Mouse (Mus musculus): ENCODE results near the gene Eefsec. TPM values are rescaled to one million over a fixed set of nuclear protein-coding genes. Genes with fewer than 3 reads are reported as not detected.

The Eefsec gene
- polyA plus RNA-seq, 1 experiment, result 1.4 TPM

GRCm38 (mm10) chr6:88361096-88361495 lies 85.2 kb downstream of the Eefsec start:
- H3K36me3 ChIP-seq (ENCODE audit: control insufficient read depth), result peaks cover 5% of the 10 kb centered on the region

GRCm38 (mm10) chr6:88358210-88358609 lies 88.1 kb downstream of the Eefsec start:
- Histone ChIP-seq H3K4me1 (ENCODE audit: control insufficient read depth) (no peaks in the 10 kb centered on the region), H3K4me3 (replicated peaks) (no peak overlapping the region), H3K27me3 (ENCODE audit: control insufficient read depth) (no peaks in the 10 kb centered on the region), H3K9me3 (ENCODE audit: control insufficient read depth, low read length) (no peaks in the 10 kb centered on the region), H3K36me3 (ENCODE audit: control insufficient read depth) (peaks cover 18% of the 10 kb centered on the region)
- no peak for TF ChIP-seq TAL1 (IDR thresholded peaks at IDR 0.05; ENCODE audit: low read length)
- no peak for TF ChIP-seq GATA1 (IDR thresholded peaks at IDR 0.05; ENCODE audit: low read length)

More at GRCm38 (mm10) chr6:88361096-88361495, 85.2 kb downstream of the Eefsec start:
- Histone ChIP-seq H3K4me1 (ENCODE audit: control insufficient read depth) (no peaks in the 10 kb centered on the region), H3K9me3 (ENCODE audit: control insufficient read depth, low read length) (no peaks in the 10 kb centered on the region), H3K4me3 (replicated peaks) (no peak overlapping the region), H3K27me3 (ENCODE audit: control insufficient read depth) (no peaks in the 10 kb centered on the region)
- no peak for TF ChIP-seq TAL1 (IDR thresholded peaks at IDR 0.05; ENCODE audit: low read length)
- TF ChIP-seq GATA1 (IDR thresholded peaks at IDR 0.05; ENCODE audit: low read length), result no peak

- TF ChIP-seq TAL1 (IDR thresholded peaks at IDR 0.05; ENCODE audit: low read length) (no peak), GATA1 (IDR thresholded peaks at IDR 0.05; ENCODE audit: low read length) (no peak)
- no peaks in the 10 kb centered on the region for H3K27me3 ChIP-seq (ENCODE audit: control insufficient read depth)
- H3K4me1 ChIP-seq (ENCODE audit: control insufficient read depth), result no peaks in the 10 kb centered on the region
- H3K4me3 ChIP-seq (replicated peaks), result no peak overlapping the region
- peaks cover 22% of the 10 kb centered on the region for H3K36me3 ChIP-seq (ENCODE audit: control insufficient read depth)
- H3K9me3 ChIP-seq (ENCODE audit: control insufficient read depth, low read length), result no peaks in the 10 kb centered on the region
Measured at GRCm38 (mm10) chr6:88355866-88356265, 90.5 kb downstream of the Eefsec start.

GRCm38 (mm10) chr6:88352541-88352940 lies 93.8 kb downstream of the Eefsec start:
- no peaks in the 10 kb centered on the region for H3K9me3 ChIP-seq (ENCODE audit: control insufficient read depth, low read length)
- H3K4me1 ChIP-seq (ENCODE audit: control insufficient read depth), result no peaks in the 10 kb centered on the region
- H3K4me3 ChIP-seq (replicated peaks), result no peak overlapping the region
- TF ChIP-seq GATA1 (IDR thresholded peaks at IDR 0.05; ENCODE audit: low read length) (no peak), TAL1 (IDR thresholded peaks at IDR 0.05; ENCODE audit: low read length) (no peak)
- H3K27me3 ChIP-seq (ENCODE audit: control insufficient read depth), result no peaks in the 10 kb centered on the region
- H3K36me3 ChIP-seq (ENCODE audit: control insufficient read depth), result peaks cover 33% of the 10 kb centered on the region

- peaks cover 22% of the 10 kb centered on the region for H3K36me3 ChIP-seq (ENCODE audit: control insufficient read depth)
Measured at GRCm38 (mm10) chr6:88346776-88347175, 99.6 kb downstream of the Eefsec start.

GRCm38 (mm10) chr6:88345311-88345710 lies 101.0 kb downstream of the Eefsec start:
- Histone ChIP-seq H3K36me3 (ENCODE audit: control insufficient read depth) (peaks cover 22% of the 10 kb centered on the region), H3K9me3 (ENCODE audit: control insufficient read depth, low read length) (no peaks in the 10 kb centered on the region), H3K4me1 (ENCODE audit: control insufficient read depth) (no peaks in the 10 kb centered on the region), H3K27me3 (ENCODE audit: control insufficient read depth) (no peaks in the 10 kb centered on the region), H3K4me3 (replicated peaks) (no peak overlapping the region)
- TF ChIP-seq GATA1 (IDR thresholded peaks at IDR 0.05; ENCODE audit: low read length) (no peak), TAL1 (IDR thresholded peaks at IDR 0.05; ENCODE audit: low read length) (no peak)

More at GRCm38 (mm10) chr6:88346776-88347175, 99.6 kb downstream of the Eefsec start:
- Histone ChIP-seq H3K27me3 (ENCODE audit: control insufficient read depth) (no peaks in the 10 kb centered on the region), H3K4me3 (replicated peaks) (no peak overlapping the region), H3K4me1 (ENCODE audit: control insufficient read depth) (no peaks in the 10 kb centered on the region), H3K9me3 (ENCODE audit: control insufficient read depth, low read length) (no peaks in the 10 kb centered on the region)
- no peak for TF ChIP-seq GATA1 (IDR thresholded peaks at IDR 0.05; ENCODE audit: low read length)
- no peak for TF ChIP-seq TAL1 (IDR thresholded peaks at IDR 0.05; ENCODE audit: low read length)

- Histone ChIP-seq H3K36me3 (ENCODE audit: control insufficient read depth) (peaks cover 14% of the 10 kb centered on the region), H3K4me3 (replicated peaks) (no peak overlapping the region)
- TF ChIP-seq TAL1 (IDR thresholded peaks at IDR 0.05; ENCODE audit: low read length), result no peak
- no peak for TF ChIP-seq GATA1 (IDR thresholded peaks at IDR 0.05; ENCODE audit: low read length)
Measured at GRCm38 (mm10) chr6:88343485-88344450, 102.6 kb downstream of the Eefsec start.

GRCm38 (mm10) chr6:88342965-88343364 lies 103.4 kb downstream of the Eefsec start:
- TF ChIP-seq GATA1 (IDR thresholded peaks at IDR 0.05; ENCODE audit: low read length), result no peak
- no peak for TF ChIP-seq TAL1 (IDR thresholded peaks at IDR 0.05; ENCODE audit: low read length)
- Histone ChIP-seq H3K27me3 (ENCODE audit: control insufficient read depth) (no peaks in the 10 kb centered on the region), H3K36me3 (ENCODE audit: control insufficient read depth) (peaks cover 13% of the 10 kb centered on the region), H3K9me3 (ENCODE audit: control insufficient read depth, low read length) (no peaks in the 10 kb centered on the region), H3K4me3 (replicated peaks) (no peak overlapping the region), H3K4me1 (ENCODE audit: control insufficient read depth) (no peaks in the 10 kb centered on the region)

More at GRCm38 (mm10) chr6:88343485-88344450, 102.6 kb downstream of the Eefsec start:
- no peaks in the 10 kb centered on the region for H3K9me3 ChIP-seq (ENCODE audit: control insufficient read depth, low read length)
- H3K4me1 ChIP-seq (ENCODE audit: control insufficient read depth), result no peaks in the 10 kb centered on the region
- no peaks in the 10 kb centered on the region for H3K27me3 ChIP-seq (ENCODE audit: control insufficient read depth)

GRCm38 (mm10) chr6:88341182-88341581 lies 105.2 kb downstream of the Eefsec start:
- no peak overlapping the region for H3K4me3 ChIP-seq (replicated peaks)
- H3K4me1 ChIP-seq (ENCODE audit: control insufficient read depth), result no peaks in the 10 kb centered on the region
- no peaks in the 10 kb centered on the region for H3K9me3 ChIP-seq (ENCODE audit: control insufficient read depth, low read length)
- H3K36me3 ChIP-seq (ENCODE audit: control insufficient read depth), result peaks cover 9% of the 10 kb centered on the region
- TF ChIP-seq GATA1 (IDR thresholded peaks at IDR 0.05; ENCODE audit: low read length) (no peak), TAL1 (IDR thresholded peaks at IDR 0.05; ENCODE audit: low read length) (no peak)
- no peaks in the 10 kb centered on the region for H3K27me3 ChIP-seq (ENCODE audit: control insufficient read depth)

Measured in erythroblast, embryonic 14.5 days (primary cell).